Mouse (Mus musculus) stomach, postnatal 0 days (tissue): Measurements from ENCODE around the gene Zfp704.

Experiments
- CTCF ChIP-seq: IDR thresholded peaks from 2 replicates; pipeline ENCODE4 v1.5.1; 2016; ENCODE audit warnings: antibody characterized with exemption, low read depth, mild to moderate bottlenecking, moderate library complexity
- EP300 ChIP-seq: optimal IDR thresholded peaks from 2 replicates; pipeline ENCODE3; 2016; ENCODE audit warnings: antibody characterized with exemption

GRCm38 (mm10) chr3:9567948-9568347, 41.9 kb downstream of the Zfp704 start:
- no peak for TF ChIP-seq CTCF
- TF ChIP-seq EP300: no peak
